Mouse (Mus musculus) bone marrow macrophage, adult 2 months (primary cell): ENCODE measurements around the gene Msi2. TPM values are rescaled to one million over a fixed set of nuclear protein-coding genes. Genes with fewer than 3 reads are reported as not detected.

Experiments
- H3K27ac ChIP-seq: 2 replicates; pipeline ENCODE4 v1.5.1; 2012; ENCODE audit warnings: low read depth, low read length; ENCODE audit not compliant: insufficient read depth
- H3K4me1 ChIP-seq: 2 replicates; pipeline ENCODE4 v1.6.1; 2012; ENCODE audit warnings: low read length; ENCODE audit not compliant: control insufficient read depth, insufficient read depth
- H3K4me3 ChIP-seq: 2 replicates; pipeline ENCODE4 v1.5.1; 2012; ENCODE audit warnings: mild to moderate bottlenecking, low read length, moderate library complexity; ENCODE audit not compliant: insufficient read depth
- CTCF ChIP-seq: IDR thresholded peaks from 2 replicates; pipeline ENCODE4 v1.5.1; 2012; ENCODE audit warnings: low read depth, mild to moderate bottlenecking, low read length, moderate library complexity
- POLR2A ChIP-seq: IDR thresholded peaks from 2 replicates; pipeline ENCODE4 v1.6.1; 2012; ENCODE audit warnings: mild to moderate bottlenecking, low read depth, low read length, borderline replicate concordance
- polyA plus RNA-seq: library from polyadenylated mRNA; stranded (reverse); fragments of >200 nt; gene quantifications from 2 replicates; pipeline ENCODE4 v1.2.4, GENCODE M21; 2012; ENCODE audit not compliant: missing spikeins, insufficient read depth, insufficient read length

Msi2 gene
- polyA plus RNA-seq, 1 experiment = 9.8 TPM

DNA sequence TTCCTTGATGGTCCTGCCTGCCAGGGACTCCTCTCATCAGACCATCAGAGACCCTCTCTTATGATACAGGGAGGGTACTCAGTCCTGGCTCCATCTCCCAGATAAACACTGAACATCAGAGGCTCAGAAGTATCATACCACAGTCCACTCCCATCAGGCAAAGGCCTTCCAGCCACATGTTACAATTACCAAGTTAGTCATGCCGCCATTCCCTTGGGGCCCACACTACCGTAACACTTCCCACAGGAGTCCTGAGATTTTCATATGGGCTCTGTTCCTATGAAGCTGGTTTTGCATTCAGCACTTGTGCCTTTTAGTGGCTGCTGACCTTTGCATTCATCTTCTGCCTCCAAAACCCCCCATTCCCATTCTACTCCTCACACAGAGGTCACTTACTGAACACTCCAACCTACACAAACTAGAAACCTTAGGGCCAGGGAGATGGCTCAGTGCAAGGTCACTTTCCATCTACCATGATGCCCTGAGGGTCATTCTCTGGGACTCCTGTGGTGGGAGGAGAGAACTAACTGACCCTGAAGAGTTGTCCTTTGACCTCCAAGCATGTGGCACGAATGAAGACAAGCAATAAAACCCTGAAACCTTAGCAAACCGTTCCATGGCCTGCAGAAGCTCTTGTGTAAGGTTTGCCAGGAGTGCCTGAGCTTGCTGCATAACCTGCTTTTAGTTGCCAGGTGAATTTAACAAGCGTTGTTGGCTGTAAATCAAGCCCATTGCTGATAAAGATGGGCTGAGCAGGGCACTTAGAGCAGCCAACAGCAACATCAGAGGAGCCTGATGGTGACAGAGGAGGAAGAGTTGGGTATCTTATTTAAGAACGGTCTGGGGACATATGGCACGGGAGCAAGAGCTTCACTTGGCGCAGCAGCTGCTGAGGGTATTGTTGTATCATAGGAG, 323.0 kb downstream of the Msi2 start:
- no peak overlapping the region for H3K27ac ChIP-seq
- H3K4me3 ChIP-seq = no peak overlapping the region
- no peaks in the 10 kb centered on the region; the same call in 1 of the 2 replicates for H3K4me1 ChIP-seq
- no peak for TF ChIP-seq POLR2A
- TF ChIP-seq CTCF = no peak

DNA sequence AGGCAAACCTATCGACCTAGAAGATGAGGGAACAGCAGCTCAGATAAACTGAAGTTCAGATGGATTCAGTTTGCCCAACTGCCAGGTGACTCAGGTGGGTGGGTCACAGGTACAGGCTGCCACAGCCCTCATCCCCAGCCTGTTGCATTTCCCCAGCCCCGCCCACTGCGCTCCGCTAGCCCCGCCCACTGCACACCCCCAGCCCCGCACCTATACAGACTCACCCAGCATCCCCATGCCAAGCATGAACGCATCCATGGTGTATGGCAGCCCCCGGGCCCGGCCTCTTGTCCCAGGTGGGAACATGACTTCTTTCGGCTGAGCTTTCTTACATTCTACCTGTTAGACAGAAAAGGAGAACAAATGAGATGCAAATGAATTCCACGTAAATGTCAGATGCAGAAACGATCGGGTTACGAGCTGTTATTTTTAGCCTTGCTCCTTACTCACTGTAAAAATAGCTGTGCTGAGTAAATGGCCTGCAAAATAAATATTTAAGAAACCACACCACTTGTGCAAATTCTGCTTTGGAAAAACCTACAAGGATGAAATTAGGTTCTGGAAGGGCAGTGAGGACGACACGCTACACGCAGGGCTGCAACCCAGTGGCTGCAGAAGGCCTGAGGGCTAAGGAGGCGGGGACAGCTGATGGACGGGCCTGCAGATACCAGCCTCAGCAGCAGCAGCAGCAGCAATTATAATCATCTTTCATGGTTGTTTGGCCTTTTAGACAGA, 323.8 kb downstream of the Msi2 start:
- no peak overlapping the region for H3K4me3 ChIP-seq
- no peaks in the 10 kb centered on the region for H3K4me1 ChIP-seq
- H3K27ac ChIP-seq = no peak overlapping the region
- TF ChIP-seq CTCF (no peak), POLR2A (no peak)

GRCm38 (mm10) chr11:88392715-88393114, 325.6 kb downstream of the Msi2 start:
- Histone ChIP-seq H3K4me1 (no peaks in the 10 kb centered on the region), H3K27ac (no peak overlapping the region), H3K4me3 (no peak overlapping the region)
- TF ChIP-seq POLR2A (no peak), CTCF (no peak)

- Histone ChIP-seq H3K27ac (no peak overlapping the region), H3K4me1 (no peaks in the 10 kb centered on the region), H3K4me3 (no peak overlapping the region)
- TF ChIP-seq CTCF = no peak
- no peak for TF ChIP-seq POLR2A
Observed at GRCm38 (mm10) chr11:88391181-88391814, 327.0 kb downstream of the Msi2 start.

- no peak for TF ChIP-seq POLR2A
- TF ChIP-seq CTCF = no peak
- Histone ChIP-seq H3K4me1 (no peaks in the 10 kb centered on the region), H3K4me3 (no peak overlapping the region), H3K27ac (no peak overlapping the region)
Observed at GRCm38 (mm10) chr11:88389530-88389929, 328.8 kb downstream of the Msi2 start.

GRCm38 (mm10) chr11:88386916-88387315, 331.4 kb downstream of the Msi2 start:
- Histone ChIP-seq H3K4me1 (no peaks in the 10 kb centered on the region), H3K27ac (no peak overlapping the region), H3K4me3 (no peak overlapping the region)
- TF ChIP-seq CTCF (no peak), POLR2A (no peak)

GRCm38 (mm10) chr11:88382449-88382848, 335.9 kb downstream of the Msi2 start:
- no peaks in the 10 kb centered on the region for H3K4me1 ChIP-seq
- no peak overlapping the region for H3K27ac ChIP-seq
- no peak overlapping the region for H3K4me3 ChIP-seq
- no peak for TF ChIP-seq POLR2A
- no peak for TF ChIP-seq CTCF

DNA sequence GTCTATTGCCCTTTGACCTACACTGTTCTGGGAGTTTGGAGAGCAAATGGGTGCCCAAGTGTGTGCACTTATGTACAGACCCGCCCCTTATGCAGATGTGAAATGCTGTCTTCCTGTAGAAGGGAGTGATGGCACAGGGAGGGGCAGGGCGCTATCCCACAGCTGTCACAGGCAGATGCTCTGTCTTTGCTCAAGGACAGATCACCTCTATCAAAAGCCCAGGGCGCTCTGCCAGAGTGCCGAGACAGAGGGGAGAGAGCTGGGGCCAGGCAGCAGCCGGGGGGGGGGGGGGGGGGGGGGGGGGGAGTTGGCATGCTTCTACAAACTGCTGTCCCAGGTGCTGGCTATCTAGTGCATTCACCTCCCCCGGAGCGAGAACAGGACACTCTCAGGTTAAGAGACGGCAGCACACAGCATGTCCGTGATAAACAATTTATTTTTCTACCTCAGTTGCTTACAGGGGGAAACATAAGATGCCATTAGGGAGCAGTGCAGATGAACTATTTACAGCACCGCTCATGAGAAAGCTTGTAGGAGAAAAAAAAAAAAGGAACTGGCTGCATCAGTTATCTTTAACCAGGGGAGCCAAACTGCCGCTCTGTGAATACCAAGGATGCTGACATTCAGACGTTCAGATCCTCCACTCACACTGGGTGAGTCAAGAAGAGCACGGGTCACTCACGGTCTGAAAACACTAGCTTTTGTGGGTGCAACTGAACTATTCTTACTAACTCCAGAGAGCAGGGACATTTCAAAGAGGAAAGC, 337.0 kb downstream of the Msi2 start:
- no peak overlapping the region for H3K27ac ChIP-seq
- TF ChIP-seq CTCF (no peak), POLR2A (no peak)
- no peak overlapping the region for H3K4me3 ChIP-seq
- no peaks in the 10 kb centered on the region for H3K4me1 ChIP-seq

DNA sequence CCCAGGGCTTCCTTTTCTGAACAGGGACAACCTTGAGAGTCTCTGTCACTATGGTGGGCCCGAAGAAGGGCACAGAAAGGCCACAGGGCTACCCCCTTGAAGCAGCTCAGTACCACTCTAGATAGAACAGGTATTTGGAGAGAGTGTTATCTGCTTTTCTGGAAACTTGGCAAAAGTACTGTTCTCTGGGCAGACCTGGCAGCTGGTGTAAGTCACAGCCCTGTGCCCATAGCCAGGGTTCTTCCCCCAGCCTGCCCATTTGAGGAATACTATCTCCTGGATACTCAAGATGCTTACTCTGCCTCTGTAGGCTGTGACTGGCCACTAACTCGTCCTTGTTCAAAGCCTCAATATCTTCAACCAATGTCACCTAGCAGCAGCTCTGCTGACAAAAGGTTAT, 338.7 kb downstream of the Msi2 start:
- TF ChIP-seq CTCF (no peak), POLR2A (no peak)
- Histone ChIP-seq H3K4me1 (no peaks in the 10 kb centered on the region), H3K27ac (no peak overlapping the region), H3K4me3 (no peak overlapping the region)
